Mouse (Mus musculus): Measurements from ENCODE around the gene Moap1. TPM values are rescaled to one million over a fixed set of nuclear protein-coding genes. Genes with fewer than 3 reads are reported as not detected.

Moap1 gene
- polyA plus RNA-seq, 1 experiment from 2014 or later = 27.4 TPM

- H3K27me3 ChIP-seq = no peaks in the 10 kb centered on the region
- no peak for ATAC-seq (ENCODE audit: borderline replicate concordance, extremely low read depth, low FRiP score, low TSS enrichment)
- H3K4me1 ChIP-seq = no peaks in the 10 kb centered on the region
- H3K36me3 ChIP-seq = no peaks in the 10 kb centered on the region
- no peak overlapping the region for H3K4me3 ChIP-seq
- H3K4me2 ChIP-seq = no peak overlapping the region
- no peak overlapping the region for H3K27ac ChIP-seq
- H3K9me3 ChIP-seq = no peaks in the 10 kb centered on the region
- WGBS = 74% methylated on average over 10 of the region's 10 CpGs
- H3K9ac ChIP-seq = no peak overlapping the region
Observed at GRCm38 (mm10) chr12:102714654-102715395, 28.6 kb downstream of the Moap1 start.

- Histone ChIP-seq H3K9me3 (no peaks in the 10 kb centered on the region), H3K36me3 (no peaks in the 10 kb centered on the region), H3K4me2 (no peak overlapping the region), H3K27ac (no peak overlapping the region), H3K4me3 (no peak overlapping the region), H3K9ac (no peak overlapping the region), H3K27me3 (no peaks in the 10 kb centered on the region), H3K4me1 (no peaks in the 10 kb centered on the region)
- 56% methylated on average over 2 of the region's 2 CpGs for WGBS
- no peak for ATAC-seq (ENCODE audit: borderline replicate concordance, extremely low read depth, low FRiP score, low TSS enrichment)
Observed at GRCm38 (mm10) chr12:102714116-102714515, 29.3 kb downstream of the Moap1 start.

DNA sequence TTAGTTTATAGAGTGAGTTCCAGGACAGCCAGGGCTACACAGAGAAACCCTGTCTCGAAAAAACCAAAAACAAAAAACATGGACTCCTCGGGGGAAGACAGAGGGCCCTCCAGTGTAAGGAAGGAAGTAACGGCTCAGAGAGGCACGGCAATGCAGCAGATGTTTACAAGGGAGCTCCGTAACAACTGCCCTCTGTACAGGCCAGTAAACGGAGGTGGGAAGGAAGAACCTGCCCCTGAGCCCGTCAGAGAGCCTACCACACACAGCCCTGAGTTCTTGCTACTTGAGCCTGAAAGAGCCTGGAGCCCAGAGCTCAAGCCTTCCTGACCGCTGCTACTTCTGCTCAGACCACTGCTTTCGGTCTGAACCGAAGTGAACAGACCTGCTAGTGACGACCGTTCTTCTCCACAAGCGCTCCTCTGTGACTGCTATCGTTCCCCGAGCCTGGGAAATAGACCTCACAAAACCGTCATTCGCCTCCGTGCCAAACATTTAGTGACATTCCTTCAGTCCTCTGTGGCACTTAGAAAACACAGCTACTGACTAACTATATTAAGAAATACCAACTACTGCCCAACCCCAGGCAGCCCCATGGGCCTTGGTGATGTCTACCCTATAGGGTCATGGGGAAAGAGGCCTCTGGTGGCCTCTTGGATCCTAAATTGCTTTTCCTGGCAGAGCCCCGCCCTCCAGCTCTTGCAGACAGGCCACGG, 30.2 kb downstream of the Moap1 start:
- no peaks in the 10 kb centered on the region for H3K36me3 ChIP-seq
- no peaks in the 10 kb centered on the region for H3K9me3 ChIP-seq
- no peak overlapping the region for H3K27ac ChIP-seq
- H3K27me3 ChIP-seq = no peaks in the 10 kb centered on the region
- no peaks in the 10 kb centered on the region for H3K4me1 ChIP-seq
- H3K4me2 ChIP-seq = no peak overlapping the region
- no peak overlapping the region for H3K4me3 ChIP-seq
- WGBS = 58% methylated on average over 20 of the region's 20 CpGs
- no peak overlapping the region for H3K9ac ChIP-seq
- no peak for ATAC-seq (ENCODE audit: borderline replicate concordance, extremely low read depth, low FRiP score, low TSS enrichment)

DNA sequence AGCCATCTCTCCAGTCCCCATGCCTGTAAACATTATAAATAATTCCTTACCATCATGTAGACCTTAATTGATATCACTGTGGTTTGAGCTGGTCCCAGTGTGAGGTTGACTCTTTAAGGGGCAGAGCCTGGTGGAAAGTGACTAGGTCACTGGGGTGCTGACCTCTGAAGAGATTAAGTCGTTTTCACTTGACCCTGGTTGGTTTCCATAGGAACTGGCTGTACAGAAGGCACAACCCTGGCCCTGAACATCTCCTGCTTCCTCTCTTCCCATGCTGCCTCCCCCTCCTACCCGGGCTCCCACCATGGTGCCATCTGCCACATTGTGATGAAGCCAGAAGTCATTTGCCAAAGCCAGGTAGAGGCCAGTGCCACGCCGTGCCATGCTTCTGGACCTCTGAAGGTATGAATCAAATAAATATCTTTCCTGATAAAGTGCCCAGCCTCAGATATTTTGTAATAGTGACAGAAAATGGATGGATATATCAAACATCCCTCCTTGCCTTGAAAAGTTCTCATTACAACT, 32.5 kb downstream of the Moap1 start:
- 70% methylated on average over 4 of the region's 4 CpGs for WGBS
- no peaks in the 10 kb centered on the region for H3K36me3 ChIP-seq

DNA sequence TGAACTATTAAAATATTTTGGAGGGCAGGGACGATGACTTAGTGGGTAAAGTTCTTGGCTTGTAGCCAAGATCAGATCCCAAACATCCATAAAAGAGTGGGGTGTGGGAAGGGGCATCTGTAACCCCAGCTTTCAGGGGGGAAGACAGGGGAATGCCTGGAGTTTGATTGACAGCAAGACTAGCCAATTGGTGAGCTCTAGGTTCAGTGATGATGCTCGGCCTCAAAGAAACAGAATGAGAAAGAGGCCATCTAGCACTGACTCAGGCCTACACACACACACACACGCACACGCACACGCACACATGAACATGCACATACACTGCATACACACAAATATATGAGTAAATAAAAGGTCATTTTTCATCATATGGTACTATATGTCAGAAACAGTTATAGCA, 33.6 kb downstream of the Moap1 start:
- no peaks in the 10 kb centered on the region for H3K9me3 ChIP-seq
- ATAC-seq (ENCODE audit: borderline replicate concordance, extremely low read depth, low FRiP score, low TSS enrichment) = no peak
- H3K27ac ChIP-seq = no peak overlapping the region
- H3K4me1 ChIP-seq = peaks cover 6% of the 10 kb centered on the region
- no peaks in the 10 kb centered on the region for H3K36me3 ChIP-seq
- H3K4me3 ChIP-seq = no peak overlapping the region
- H3K4me2 ChIP-seq = no peak overlapping the region
- 78% methylated on average over 5 of the region's 5 CpGs for WGBS
- H3K9ac ChIP-seq = no peak overlapping the region
- H3K27me3 ChIP-seq = no peaks in the 10 kb centered on the region

More for the DNA sequence above, 32.5 kb downstream of the Moap1 start:
- H3K9ac ChIP-seq = no peak overlapping the region
- H3K27ac ChIP-seq = no peak overlapping the region
- H3K4me3 ChIP-seq = no peak overlapping the region
- H3K4me2 ChIP-seq = no peak overlapping the region
- H3K4me1 ChIP-seq = peaks cover under 1% of the 10 kb centered on the region
- H3K9me3 ChIP-seq = no peaks in the 10 kb centered on the region
- H3K27me3 ChIP-seq = no peaks in the 10 kb centered on the region
- ATAC-seq (ENCODE audit: borderline replicate concordance, extremely low read depth, low FRiP score, low TSS enrichment) = no peak

DNA sequence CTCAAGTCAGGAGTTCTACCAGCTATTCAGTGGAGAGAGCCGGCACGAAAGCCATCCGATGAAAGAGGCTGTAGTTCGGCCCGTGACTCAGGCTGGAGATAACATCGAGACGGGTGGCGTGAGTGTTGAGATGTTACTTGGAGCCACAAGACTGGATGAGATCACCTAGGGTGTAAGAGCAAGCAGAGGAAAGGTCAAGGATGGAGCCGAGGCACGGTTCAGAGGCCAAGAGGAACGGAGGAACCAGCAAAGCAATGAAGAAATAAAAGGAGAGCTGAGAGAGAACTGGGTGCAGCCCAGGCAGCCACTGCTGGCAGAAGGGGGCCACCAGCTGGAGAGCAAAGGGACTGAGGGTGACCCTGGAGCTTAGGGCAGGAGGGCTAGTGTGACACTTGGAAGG, 35.2 kb downstream of the Moap1 start:
- H3K4me1 ChIP-seq = peaks cover 17% of the 10 kb centered on the region
- H3K9ac ChIP-seq = no peak overlapping the region
- WGBS = 63% methylated on average over 11 of the region's 11 CpGs
- no peaks in the 10 kb centered on the region for H3K9me3 ChIP-seq
- no peak overlapping the region for H3K27ac ChIP-seq
- no peaks in the 10 kb centered on the region for H3K27me3 ChIP-seq
- H3K4me3 ChIP-seq = no peak overlapping the region
- no peak for ATAC-seq (ENCODE audit: borderline replicate concordance, extremely low read depth, low FRiP score, low TSS enrichment)
- no peak overlapping the region for H3K4me2 ChIP-seq
- no peaks in the 10 kb centered on the region for H3K36me3 ChIP-seq

GRCm38 (mm10) chr12:102706833-102707463, 36.5 kb downstream of the Moap1 start:
- H3K4me3 ChIP-seq = no peak overlapping the region
- H3K9ac ChIP-seq = no peak overlapping the region
- no peaks in the 10 kb centered on the region for H3K27me3 ChIP-seq
- no peaks in the 10 kb centered on the region for H3K9me3 ChIP-seq
- no peak overlapping the region for H3K4me2 ChIP-seq
- H3K4me1 ChIP-seq = peaks cover 24% of the 10 kb centered on the region
- H3K27ac ChIP-seq = no peak overlapping the region
- WGBS = 81% methylated on average over 10 of the region's 10 CpGs
- ATAC-seq (ENCODE audit: borderline replicate concordance, extremely low read depth, low FRiP score, low TSS enrichment) = no peak
- H3K36me3 ChIP-seq = no peaks in the 10 kb centered on the region

GRCm38 (mm10) chr12:102705906-102706640, 37.4 kb downstream of the Moap1 start:
- no peak for ATAC-seq (ENCODE audit: borderline replicate concordance, extremely low read depth, low FRiP score, low TSS enrichment)
- no peaks in the 10 kb centered on the region for H3K9me3 ChIP-seq
- H3K27me3 ChIP-seq = no peaks in the 10 kb centered on the region
- H3K9ac ChIP-seq = no peak overlapping the region
- peaks cover 24% of the 10 kb centered on the region for H3K4me1 ChIP-seq
- peak overlapping the region; percentile 99 for H3K4me2 ChIP-seq
- no peak overlapping the region for H3K4me3 ChIP-seq
- 45% methylated on average over 6 of the region's 6 CpGs for WGBS
- H3K27ac ChIP-seq = no peak overlapping the region
- H3K36me3 ChIP-seq = no peaks in the 10 kb centered on the region

DNA sequence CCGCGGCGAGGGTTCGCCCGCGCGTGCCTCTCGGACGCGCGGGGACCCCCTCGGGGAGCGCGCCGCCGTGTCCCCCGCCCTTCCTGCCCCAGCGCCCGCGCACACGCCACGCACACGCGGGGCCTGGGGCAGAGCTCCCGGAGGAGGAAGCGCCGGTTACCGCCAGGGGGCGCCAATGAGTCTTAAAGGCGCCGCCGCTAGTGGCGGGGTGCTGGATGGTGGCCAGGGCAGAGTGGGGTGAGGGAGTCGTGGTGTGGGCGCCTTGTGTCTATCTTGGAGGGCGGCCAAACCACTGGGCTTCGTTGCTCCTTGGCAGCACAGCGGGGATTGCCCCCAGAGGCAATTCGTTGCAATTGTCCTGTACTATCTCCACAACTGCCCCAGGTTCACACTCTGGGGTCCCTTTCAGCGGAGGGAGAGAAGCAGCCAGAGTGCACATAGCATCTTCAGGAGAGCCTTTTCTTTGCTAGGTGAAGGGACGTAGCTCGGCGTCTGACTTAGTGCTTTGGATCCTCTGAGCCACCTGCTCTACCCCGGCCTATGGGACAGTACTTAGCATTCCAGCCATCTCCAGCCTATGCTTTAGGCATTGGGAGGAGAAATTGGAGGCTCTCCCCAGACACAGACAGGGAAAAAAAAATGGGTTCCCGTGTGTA, 38.1 kb downstream of the Moap1 start:
- Histone ChIP-seq H3K4me2 (peak overlapping the region; percentile 99), H3K27me3 (no peaks in the 10 kb centered on the region), H3K36me3 (no peaks in the 10 kb centered on the region), H3K27ac (peak overlapping the region; percentile 87), H3K9ac (peak overlapping the region; percentile 77), H3K9me3 (no peaks in the 10 kb centered on the region), H3K4me1 (peaks cover 24% of the 10 kb centered on the region), H3K4me3 (peak overlapping the region; percentile 84)
- 1% methylated on average over 45 of the region's 45 CpGs for WGBS
- ATAC-seq (ENCODE audit: borderline replicate concordance, extremely low read depth, low FRiP score, low TSS enrichment) = peak; percentile 68

- Histone ChIP-seq H3K4me3 (peak within 1 kb of the TSS; percentile 84), H3K9ac (peak within 1 kb of the TSS; percentile 77), H3K27me3 (no peaks in the 10 kb centered on the region), H3K4me2 (peak within 1 kb of the TSS; percentile 99), H3K27ac (peak within 1 kb of the TSS; percentile 87), H3K4me1 (peaks cover 24% of the 10 kb centered on the region), H3K9me3 (no peaks in the 10 kb centered on the region), H3K36me3 (no peaks in the 10 kb centered on the region)
- under 1% methylated on average over 53 of the region's 105 CpGs for WGBS
- peak; percentile 93 for ATAC-seq (ENCODE audit: borderline replicate concordance, extremely low read depth, low FRiP score, low TSS enrichment)
Observed at GRCm38 (mm10) chr12:102704457-102705198, 38.8 kb downstream of the Moap1 start, which contains the start of gene Itpk1. Gene Itpk1, minus strand, starts transcription at chr12:102704930.

Data from lung, embryonic 15.5 days (tissue).